In genomic region chr3:98614406-98614927, GRCm38 (mm10) we compare ENCODE assay signal across 20 mouse cellular contexts. TPM values are rescaled to one million over a fixed set of nuclear protein-coding genes. Genes with fewer than 3 reads are reported as not detected.
DNase-seq lines count a peak whose midpoint lies in the region; ATAC-seq and TF ChIP-seq lines count a peak whose summit lies in the region.
"Not testable (repeated sequence)": the region's sequence is repeated elsewhere in the genome, so short reads cannot be mapped to it uniquely, and the experiment has no call there.
"Had no signal": no experiment of that assay in that cellular context is flagged by ENCODE, and none has a peak within 500 bp of the region (broad histone marks: within the 10 kb centered on the region; RNA-seq: fewer than 3 reads in every experiment).

No protein-coding gene starts in this region.

- not testable (repeated sequence) for H3K4me1 ChIP-seq in embryonic facial prominence, embryonic 14.5 days (ENCODE audit: control insufficient read depth, insufficient read depth, low read length); kidney, embryonic 14.5 days (ENCODE audit: control insufficient read depth, insufficient read depth, low read length); kidney, embryonic 15.5 days; kidney, embryonic 16.5 days (ENCODE audit: insufficient read depth, low read length); kidney, postnatal 0 days (replicated peaks; ENCODE audit: insufficient read depth, low read length)

- ATAC-seq in embryonic facial prominence, embryonic 14.5 days (ENCODE audit: low read depth) = peak; percentile 53; the same call in 1 of the 2 replicates
- peak; percentile 84 for ATAC-seq in kidney, embryonic 14.5 days (ENCODE audit: low FRiP score, low TSS enrichment)
- peak; percentile 74 for ATAC-seq in kidney, embryonic 15.5 days (replicated peaks; ENCODE audit: low FRiP score)
- ATAC-seq in kidney, embryonic 16.5 days (ENCODE audit: low FRiP score, low TSS enrichment) = peak; percentile 86
- peak; percentile 53 for ATAC-seq in kidney, postnatal 0 days (replicated peaks; ENCODE audit: low FRiP score, low read depth)

- not testable (repeated sequence) for DNase-seq in embryonic facial prominence, embryonic 14.5 days (ENCODE audit: low spot score)
- peak; percentile 1 for DNase-seq in gastrocnemius, adult 18-20 months (ENCODE audit: low spot score)
- DNase-seq in kidney, postnatal 0 days (ENCODE audit: low spot score) = peak; percentile 16

- H3K4me2 ChIP-seq in embryonic facial prominence, embryonic 14.5 days (ENCODE audit: low read depth, low read length); kidney, embryonic 14.5 days (replicated peaks; ENCODE audit: low read depth, low read length); kidney, embryonic 15.5 days; kidney, embryonic 16.5 days (replicated peaks; ENCODE audit: low read depth, low read length); kidney, postnatal 0 days (ENCODE audit: low read length): not testable (repeated sequence)

- not testable (repeated sequence) for H3K27ac ChIP-seq in embryonic facial prominence, embryonic 14.5 days (replicated peaks; ENCODE audit: low read depth, low read length); kidney, postnatal 0 days
- H3K27ac ChIP-seq in kidney, embryonic 14.5 days (ENCODE audit: low read depth, low read length) = peak overlapping the region; percentile 79; the same call in 1 of the 2 replicates
- H3K27ac ChIP-seq in kidney, embryonic 15.5 days = peak overlapping the region; percentile 78
- H3K27ac ChIP-seq in kidney, embryonic 16.5 days (ENCODE audit: low read length) = peak overlapping the region; percentile 51; the same call in 1 of the 2 replicates

- TF ChIP-seq CTCF in kidney, postnatal 0 days (IDR thresholded peaks at IDR 0.05; ENCODE audit: low read depth) = not testable (repeated sequence)

- not testable (repeated sequence) for H3K9me3 ChIP-seq in embryonic facial prominence, embryonic 14.5 days (ENCODE audit: control insufficient read depth, low read length); kidney, embryonic 14.5 days (ENCODE audit: control insufficient read depth, low read length); kidney, embryonic 15.5 days (replicated peaks); kidney, embryonic 16.5 days (ENCODE audit: low read length); kidney, postnatal 0 days (replicated peaks; ENCODE audit: low read length)

- 57% methylated on average over 2 of the region's 2 CpGs for WGBS in embryonic facial prominence, embryonic 14.5 days
- 53% methylated on average over 2 of the region's 2 CpGs for WGBS in kidney, embryonic 14.5 days
- 48% methylated on average over 2 of the region's 2 CpGs for WGBS in kidney, embryonic 15.5 days
- 34% methylated on average over 2 of the region's 2 CpGs for WGBS in kidney, embryonic 16.5 days
- WGBS in kidney, postnatal 0 days = 47% methylated on average over 2 of the region's 2 CpGs

- not testable (repeated sequence) for H3K36me3 ChIP-seq in embryonic facial prominence, embryonic 14.5 days (ENCODE audit: control insufficient read depth, insufficient read depth, low read length); kidney, embryonic 14.5 days (ENCODE audit: control insufficient read depth, insufficient read depth, low read length); kidney, embryonic 15.5 days; kidney, embryonic 16.5 days (ENCODE audit: insufficient read depth, low read length); kidney, postnatal 0 days (ENCODE audit: insufficient read depth, low read length)

- H3K4me3 ChIP-seq in embryonic facial prominence, embryonic 14.5 days (ENCODE audit: low read depth, low read length); kidney, embryonic 14.5 days (ENCODE audit: low read length); kidney, embryonic 15.5 days (replicated peaks); kidney, embryonic 16.5 days (ENCODE audit: low read length); kidney, postnatal 0 days (replicated peaks; ENCODE audit: low read depth, low read length): not testable (repeated sequence)

- H3K27me3 ChIP-seq in embryonic facial prominence, embryonic 14.5 days (replicated peaks; ENCODE audit: control insufficient read depth, insufficient read depth, low read length); kidney, embryonic 14.5 days (ENCODE audit: control insufficient read depth, insufficient read depth, low read length); kidney, embryonic 15.5 days; kidney, embryonic 16.5 days (ENCODE audit: insufficient read depth, low read length); kidney, postnatal 0 days (ENCODE audit: insufficient read depth, low read length): not testable (repeated sequence)

- not testable (repeated sequence) for H3K9ac ChIP-seq in embryonic facial prominence, embryonic 14.5 days (ENCODE audit: low read depth, low read length); kidney, embryonic 14.5 days (ENCODE audit: low read depth, low read length); kidney, embryonic 15.5 days; kidney, embryonic 16.5 days (replicated peaks; ENCODE audit: low read length); kidney, postnatal 0 days (ENCODE audit: low read depth, low read length)

RNA-seq across cellular contexts. Expression of gene Hsd3b5, which starts 15.6 kb away (rescaled TPM):
- polyA plus RNA-seq in embryonic facial prominence, embryonic 14.5 days (2014; fragmentation: Nextera tagmentation; extraction: Ambion mirVana) = not detected in 2 replicates
- not detected for total RNA-seq in gastrocnemius, adult 18-20 months (2021)
- polyA plus RNA-seq in kidney, embryonic 14.5 days (2014; fragmentation: Nextera tagmentation; extraction: Ambion mirVana) = not detected in 2 replicates
- not detected in 2 replicates for polyA plus RNA-seq in kidney, embryonic 15.5 days (2015; fragmentation: Nextera tagmentation; extraction: Ambion mirVana)
- polyA plus RNA-seq in kidney, embryonic 16.5 days (2015; fragmentation: Nextera tagmentation; extraction: Ambion mirVana) = 0.18 TPM in 1 of 2 replicates, not detected in the other
- polyA plus RNA-seq in kidney, postnatal 0 days (2015; fragmentation: Nextera tagmentation; extraction: Ambion mirVana) = 0.37 and 0.38 TPM in 2 replicates
- total RNA-seq: adrenal gland, adult 18-20 months; adrenal gland, adult 2 months; adrenal gland, adult 8-10 months; adrenal gland, postnatal 25 days; adrenal gland, postnatal 36 days; CH12.LX; ES-E14; MEL had no signal
- polyA plus RNA-seq: activated CD4-positive, CD25-positive, alpha-beta regulatory T cell, adult 4 months; adrenal gland, adult 2 months; brain, embryonic 14.5 days; C2C12; CD4-positive, CD25-positive, alpha-beta regulatory T cell, adult 4 months; G1E; Patski had no signal

RNA-seq across cellular contexts. Expression of gene Gm10681, which starts 25.9 kb away (rescaled TPM):
- not detected in 2 replicates for polyA plus RNA-seq in embryonic facial prominence, embryonic 14.5 days (2014; fragmentation: Nextera tagmentation; extraction: Ambion mirVana)
- total RNA-seq in gastrocnemius, adult 18-20 months (2021) = under 1 TPM in 1 of 2 experiments, not detected in 1; 0.14 TPM
- polyA plus RNA-seq in kidney, embryonic 14.5 days (2014; fragmentation: Nextera tagmentation; extraction: Ambion mirVana) = 7.7 and 16.8 TPM in 2 replicates
- 49.8 and 57.4 TPM in 2 replicates for polyA plus RNA-seq in kidney, embryonic 15.5 days (2015; fragmentation: Nextera tagmentation; extraction: Ambion mirVana)
- polyA plus RNA-seq in kidney, embryonic 16.5 days (2015; fragmentation: Nextera tagmentation; extraction: Ambion mirVana) = 99.5 and 117 TPM in 2 replicates
- polyA plus RNA-seq in kidney, postnatal 0 days (2015; fragmentation: Nextera tagmentation; extraction: Ambion mirVana) = 199 and 226 TPM in 2 replicates
- total RNA-seq: adrenal gland, adult 18-20 months; adrenal gland, adult 2 months; adrenal gland, adult 8-10 months; adrenal gland, postnatal 25 days; adrenal gland, postnatal 36 days; CH12.LX; ES-E14; MEL had no signal
- polyA plus RNA-seq: activated CD4-positive, CD25-positive, alpha-beta regulatory T cell, adult 4 months; adrenal gland, adult 2 months; brain, embryonic 14.5 days; C2C12; CD4-positive, CD25-positive, alpha-beta regulatory T cell, adult 4 months; G1E had no signal
